Mouse (Mus musculus): Measurements from ENCODE around the gene Lipt2. TPM values are rescaled to one million over a fixed set of nuclear protein-coding genes. Genes with fewer than 3 reads are reported as not detected.

Gene Lipt2
- polyA plus RNA-seq (2012; fragmentation: generic; extraction: Trizol): 5.6 TPM
- long read RNA-seq, experiment 1: 0 reads
- long read RNA-seq, experiment 2: 0 reads

GRCm38 (mm10) chr7:100159105-100159841, at the start of gene Lipt2:
Gene Lipt2, plus strand, starts transcription at chr7:100159277.
- H3K27me3 ChIP-seq (ENCODE audit: control insufficient read depth, insufficient read depth, insufficient read length): no peaks in the 10 kb centered on the region
- no peaks in the 10 kb centered on the region for H3K79me3 ChIP-seq (ENCODE audit: low read depth)
- no peaks in the 10 kb centered on the region for H3K36me3 ChIP-seq (ENCODE audit: control insufficient read depth, insufficient read depth)
- no peaks in the 10 kb centered on the region for H3K79me2 ChIP-seq (ENCODE audit: control insufficient read depth, insufficient read depth)
- TF ChIP-seq USF1 (IDR thresholded peaks at IDR 0.05; ENCODE audit: low read depth) (peak; percentile 45), CTCF (IDR thresholded peaks at IDR 0.05; ENCODE audit: control insufficient read depth, insufficient read depth, insufficient read length) (peak; percentile 32), CEBPB (IDR thresholded peaks at IDR 0.05; ENCODE audit: low read depth) (no peak)
- peak within 1 kb of the TSS; percentile 76 for H3ac ChIP-seq (ENCODE audit: control insufficient read depth, insufficient read length, low read depth)
- H3K4me3 ChIP-seq (ENCODE audit: insufficient read depth, poor library complexity, severe bottlenecking): peak within 1 kb of the TSS; percentile 40

DNA sequence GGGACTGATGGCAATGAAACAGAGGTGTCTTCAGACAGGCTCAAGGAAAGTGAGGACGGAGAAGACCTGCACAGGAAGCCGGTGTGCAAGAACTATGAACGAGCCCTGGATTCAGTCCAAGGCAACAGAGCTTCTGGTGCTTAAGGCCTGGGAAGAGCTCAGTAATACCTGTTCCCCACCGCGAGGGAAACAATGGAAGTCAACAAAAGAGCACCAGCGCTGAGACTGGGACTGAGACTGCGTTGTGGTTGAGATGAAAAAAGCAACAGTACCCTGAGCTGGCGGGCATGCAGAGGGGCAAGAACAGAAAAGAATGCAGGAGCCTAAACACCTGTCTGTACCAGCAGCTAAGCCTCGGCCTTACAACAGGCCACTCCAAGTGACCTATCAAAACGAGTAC, 47.6 kb upstream of the Lipt2 start:
- no peak overlapping the region for H3ac ChIP-seq (ENCODE audit: control insufficient read depth, insufficient read length, low read depth)
- TF ChIP-seq FOSL1 (IDR thresholded peaks at IDR 0.05; ENCODE audit: insufficient read depth, low read length, poor library complexity, severe bottlenecking): no peak
- TF ChIP-seq CTCF (IDR thresholded peaks at IDR 0.05; ENCODE audit: control insufficient read depth, insufficient read depth, insufficient read length): no peak
- TF ChIP-seq MYOG (IDR thresholded peaks at IDR 0.05; ENCODE audit: control insufficient read depth, extremely low read depth, insufficient read length): no peak
- no peak for TF ChIP-seq MAX (IDR thresholded peaks at IDR 0.05)
- TF ChIP-seq MYOD1 (IDR thresholded peaks at IDR 0.05; ENCODE audit: control insufficient read depth, insufficient read length, low read depth): no peak
- H3K36me3 ChIP-seq (ENCODE audit: control insufficient read depth, insufficient read depth): peaks cover 39% of the 10 kb centered on the region
- no peak overlapping the region for H3K4me3 ChIP-seq (ENCODE audit: insufficient read depth, poor library complexity, severe bottlenecking)
- peaks cover 7% of the 10 kb centered on the region for H3K79me2 ChIP-seq (ENCODE audit: control insufficient read depth, insufficient read depth)
- H3K79me3 ChIP-seq (ENCODE audit: low read depth): peaks cover 4% of the 10 kb centered on the region
- H3K27me3 ChIP-seq (ENCODE audit: control insufficient read depth, insufficient read depth, insufficient read length): no peaks in the 10 kb centered on the region

DNA sequence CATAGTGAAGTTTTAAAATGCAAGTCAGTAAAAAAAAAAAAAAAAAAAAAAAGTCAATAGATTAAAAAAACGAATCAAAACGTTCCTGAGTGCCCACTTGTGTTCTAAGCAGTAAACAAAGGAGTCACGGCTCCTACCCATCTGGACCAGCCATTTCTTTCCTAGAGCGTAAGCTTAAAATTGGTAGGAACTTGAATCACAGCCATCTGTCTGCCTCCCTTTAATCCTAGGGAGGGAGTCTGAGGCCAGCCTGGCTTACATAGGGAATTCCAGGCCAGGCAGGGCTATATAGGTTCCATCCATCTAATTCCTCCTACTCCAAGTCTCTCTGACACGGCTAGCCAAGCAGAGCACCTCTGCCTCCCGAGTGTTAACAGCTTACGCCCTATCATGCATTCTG, 45.3 kb upstream of the Lipt2 start:
- H3K79me2 ChIP-seq (ENCODE audit: control insufficient read depth, insufficient read depth): peaks cover 24% of the 10 kb centered on the region
- H3K36me3 ChIP-seq (ENCODE audit: control insufficient read depth, insufficient read depth): peaks cover 42% of the 10 kb centered on the region
- TF ChIP-seq FOSL1 (IDR thresholded peaks at IDR 0.05; ENCODE audit: insufficient read depth, low read length, poor library complexity, severe bottlenecking) (no peak), MYOG (IDR thresholded peaks at IDR 0.05; ENCODE audit: control insufficient read depth, extremely low read depth, insufficient read length) (no peak), MYOD1 (IDR thresholded peaks at IDR 0.05; ENCODE audit: control insufficient read depth, insufficient read length, low read depth) (no peak), CEBPB (IDR thresholded peaks at IDR 0.05; ENCODE audit: low read depth) (no peak), USF1 (IDR thresholded peaks at IDR 0.05; ENCODE audit: low read depth) (no peak), CTCF (IDR thresholded peaks at IDR 0.05; ENCODE audit: control insufficient read depth, insufficient read depth, insufficient read length) (no peak), MAX (IDR thresholded peaks at IDR 0.05) (no peak)
- H3K4me3 ChIP-seq (ENCODE audit: insufficient read depth, poor library complexity, severe bottlenecking): no peak overlapping the region
- no peaks in the 10 kb centered on the region for H3K27me3 ChIP-seq (ENCODE audit: control insufficient read depth, insufficient read depth, insufficient read length)
- H3K79me3 ChIP-seq (ENCODE audit: low read depth): peaks cover 7% of the 10 kb centered on the region
- no peak overlapping the region for H3ac ChIP-seq (ENCODE audit: control insufficient read depth, insufficient read length, low read depth)

- H3K27me3 ChIP-seq (ENCODE audit: control insufficient read depth, insufficient read depth, insufficient read length): no peaks in the 10 kb centered on the region
- H3ac ChIP-seq (ENCODE audit: control insufficient read depth, insufficient read length, low read depth): no peak overlapping the region
- peaks cover 29% of the 10 kb centered on the region for H3K79me2 ChIP-seq (ENCODE audit: control insufficient read depth, insufficient read depth)
- TF ChIP-seq MYOG (IDR thresholded peaks at IDR 0.05; ENCODE audit: control insufficient read depth, extremely low read depth, insufficient read length): no peak
- TF ChIP-seq USF1 (IDR thresholded peaks at IDR 0.05; ENCODE audit: low read depth): no peak
- no peak for TF ChIP-seq CEBPB (IDR thresholded peaks at IDR 0.05; ENCODE audit: low read depth)
- TF ChIP-seq MAX (IDR thresholded peaks at IDR 0.05): no peak
- no peak for TF ChIP-seq CTCF (IDR thresholded peaks at IDR 0.05; ENCODE audit: control insufficient read depth, insufficient read depth, insufficient read length)
- no peak for TF ChIP-seq FOSL1 (IDR thresholded peaks at IDR 0.05; ENCODE audit: insufficient read depth, low read length, poor library complexity, severe bottlenecking)
- TF ChIP-seq MYOD1 (IDR thresholded peaks at IDR 0.05; ENCODE audit: control insufficient read depth, insufficient read length, low read depth): no peak
- H3K4me3 ChIP-seq (ENCODE audit: insufficient read depth, poor library complexity, severe bottlenecking): no peak overlapping the region
- peaks cover 10% of the 10 kb centered on the region for H3K79me3 ChIP-seq (ENCODE audit: low read depth)
- peaks cover 46% of the 10 kb centered on the region for H3K36me3 ChIP-seq (ENCODE audit: control insufficient read depth, insufficient read depth)
Measured at GRCm38 (mm10) chr7:100114279-100114678, 44.8 kb upstream of the Lipt2 start.

DNA sequence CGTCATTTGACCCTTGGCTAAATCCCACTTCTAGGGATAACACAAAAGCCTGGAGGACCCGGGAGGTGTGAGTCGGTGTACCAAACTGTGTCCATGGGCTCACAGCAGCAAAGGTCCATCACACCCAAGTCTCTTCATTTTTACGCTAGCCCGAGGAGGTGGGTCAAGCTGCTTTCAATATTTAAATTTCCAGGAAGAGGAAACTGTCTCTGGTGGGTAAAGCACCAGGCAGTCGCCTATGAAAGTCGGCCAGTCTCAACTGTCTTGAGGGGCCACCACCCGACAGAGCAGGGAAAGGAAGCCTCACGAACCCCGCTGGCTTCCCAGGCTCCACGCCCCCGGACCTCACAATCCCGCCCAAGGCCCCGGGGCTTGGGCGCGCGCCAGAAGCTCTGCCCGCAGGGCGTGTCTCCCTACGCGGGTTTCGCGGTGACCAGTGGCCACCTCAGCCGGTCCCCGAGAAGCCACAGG, 38.3 kb upstream of the Lipt2 start:
- TF ChIP-seq CTCF (IDR thresholded peaks at IDR 0.05; ENCODE audit: control insufficient read depth, insufficient read depth, insufficient read length): no peak
- no peak for TF ChIP-seq MYOD1 (IDR thresholded peaks at IDR 0.05; ENCODE audit: control insufficient read depth, insufficient read length, low read depth)
- TF ChIP-seq CEBPB (IDR thresholded peaks at IDR 0.05; ENCODE audit: low read depth): no peak
- TF ChIP-seq MAX (IDR thresholded peaks at IDR 0.05): no peak
- no peak for TF ChIP-seq USF1 (IDR thresholded peaks at IDR 0.05; ENCODE audit: low read depth)
- no peak for TF ChIP-seq FOSL1 (IDR thresholded peaks at IDR 0.05; ENCODE audit: insufficient read depth, low read length, poor library complexity, severe bottlenecking)
- no peak for TF ChIP-seq MYOG (IDR thresholded peaks at IDR 0.05; ENCODE audit: control insufficient read depth, extremely low read depth, insufficient read length)
- Histone ChIP-seq H3K4me3 (ENCODE audit: insufficient read depth, poor library complexity, severe bottlenecking) (peak overlapping the region; percentile 89), H3K36me3 (ENCODE audit: control insufficient read depth, insufficient read depth) (peaks cover 25% of the 10 kb centered on the region), H3ac (ENCODE audit: control insufficient read depth, insufficient read length, low read depth) (peak overlapping the region; percentile 95), H3K27me3 (ENCODE audit: control insufficient read depth, insufficient read depth, insufficient read length) (no peaks in the 10 kb centered on the region), H3K79me2 (ENCODE audit: control insufficient read depth, insufficient read depth) (peaks cover 40% of the 10 kb centered on the region), H3K79me3 (ENCODE audit: low read depth) (peaks cover 16% of the 10 kb centered on the region)
